Mouse (Mus musculus): ENCODE results near the gene Xndc1. TPM values are rescaled to one million over a fixed set of nuclear protein-coding genes. Genes with fewer than 3 reads are reported as not detected.

Xndc1 gene
- polyA plus RNA-seq, 1 experiment: 33.8 TPM

GRCm38 (mm10) chr7:102104126-102104525 lies 38.8 kb downstream of the Xndc1 start:
- H3K27ac ChIP-seq (ENCODE audit: control insufficient read depth, insufficient read depth, low read depth, low read length, poor library complexity): no peak overlapping the region

GRCm38 (mm10) chr7:102106700-102107141 lies 41.4 kb downstream of the Xndc1 start:
- WGBS: 30% methylated on average over 23 of the region's 23 CpGs
- no peak overlapping the region for H3K4me3 ChIP-seq (replicated peaks; ENCODE audit: control insufficient read depth, low read depth, low read length)

More at GRCm38 (mm10) chr7:102104126-102104525, 38.8 kb downstream of the Xndc1 start:
- no peak for TF ChIP-seq POLR2A (IDR thresholded peaks at IDR 0.05; ENCODE audit: borderline replicate concordance, control insufficient read depth, low read depth, low read length)
- 75% methylated on average over 5 of the region's 5 CpGs for WGBS
- no peak overlapping the region for H3K4me3 ChIP-seq (replicated peaks; ENCODE audit: control insufficient read depth, low read depth, low read length)
- peaks cover 1% of the 10 kb centered on the region for H3K4me1 ChIP-seq (ENCODE audit: control insufficient read depth, insufficient read depth, low read length)

GRCm38 (mm10) chr7:102108206-102108605 lies 42.9 kb downstream of the Xndc1 start:
- TF ChIP-seq POLR2A (IDR thresholded peaks at IDR 0.05; ENCODE audit: borderline replicate concordance, control insufficient read depth, low read depth, low read length) (no peak), CTCF (IDR thresholded peaks at IDR 0.05; ENCODE audit: control insufficient read depth, insufficient read depth, low read length) (no peak)
- Histone ChIP-seq H3K27ac (ENCODE audit: control insufficient read depth, insufficient read depth, low read depth, low read length, poor library complexity) (no peak overlapping the region), H3K4me1 (ENCODE audit: control insufficient read depth, insufficient read depth, low read length) (no peaks in the 10 kb centered on the region), H3K4me3 (replicated peaks; ENCODE audit: control insufficient read depth, low read depth, low read length) (no peak overlapping the region)
- 85% methylated on average over 1 of the region's 1 CpGs for WGBS

More at GRCm38 (mm10) chr7:102106700-102107141, 41.4 kb downstream of the Xndc1 start:
- H3K27ac ChIP-seq (ENCODE audit: control insufficient read depth, insufficient read depth, low read depth, low read length, poor library complexity): no peak overlapping the region
- TF ChIP-seq CTCF (IDR thresholded peaks at IDR 0.05; ENCODE audit: control insufficient read depth, insufficient read depth, low read length): no peak
- TF ChIP-seq POLR2A (IDR thresholded peaks at IDR 0.05; ENCODE audit: borderline replicate concordance, control insufficient read depth, low read depth, low read length): no peak
- H3K4me1 ChIP-seq (ENCODE audit: control insufficient read depth, insufficient read depth, low read length): no peaks in the 10 kb centered on the region

- WGBS: 82% methylated on average over 7 of the region's 7 CpGs
- H3K4me1 ChIP-seq (ENCODE audit: control insufficient read depth, insufficient read depth, low read length): no peaks in the 10 kb centered on the region
- H3K27ac ChIP-seq (ENCODE audit: control insufficient read depth, insufficient read depth, low read depth, low read length, poor library complexity): no peak within 1 kb of the TSS
- no peak within 1 kb of the TSS for H3K4me3 ChIP-seq (replicated peaks; ENCODE audit: control insufficient read depth, low read depth, low read length)
- TF ChIP-seq CTCF (IDR thresholded peaks at IDR 0.05; ENCODE audit: control insufficient read depth, insufficient read depth, low read length) (no peak), POLR2A (IDR thresholded peaks at IDR 0.05; ENCODE audit: borderline replicate concordance, control insufficient read depth, low read depth, low read length) (no peak)
Measured at GRCm38 (mm10) chr7:102109171-102109570, 43.9 kb downstream of the Xndc1 start, which contains the start of gene Art5. Gene Art5 (minus strand): TSS chr7:102109489.

- H3K4me1 ChIP-seq (ENCODE audit: control insufficient read depth, insufficient read depth, low read length): no peaks in the 10 kb centered on the region
- WGBS: 61% methylated on average over 4 of the region's 4 CpGs
- H3K4me3 ChIP-seq (replicated peaks; ENCODE audit: control insufficient read depth, low read depth, low read length): no peak overlapping the region
- TF ChIP-seq POLR2A (IDR thresholded peaks at IDR 0.05; ENCODE audit: borderline replicate concordance, control insufficient read depth, low read depth, low read length) (no peak), CTCF (IDR thresholded peaks at IDR 0.05; ENCODE audit: control insufficient read depth, insufficient read depth, low read length) (no peak)
- no peak overlapping the region for H3K27ac ChIP-seq (ENCODE audit: control insufficient read depth, insufficient read depth, low read depth, low read length, poor library complexity)
Measured at GRCm38 (mm10) chr7:102109746-102110145, 44.4 kb downstream of the Xndc1 start.

GRCm38 (mm10) chr7:102113151-102113729 lies 47.9 kb downstream of the Xndc1 start:
- TF ChIP-seq CTCF (IDR thresholded peaks at IDR 0.05; ENCODE audit: control insufficient read depth, insufficient read depth, low read length) (no peak), POLR2A (IDR thresholded peaks at IDR 0.05; ENCODE audit: borderline replicate concordance, control insufficient read depth, low read depth, low read length) (no peak)
- H3K4me3 ChIP-seq (replicated peaks; ENCODE audit: control insufficient read depth, low read depth, low read length): no peak overlapping the region
- WGBS: 89% methylated on average over 45 of the region's 45 CpGs

GRCm38 (mm10) chr7:102116579-102117331 lies 51.4 kb downstream of the Xndc1 start, which contains the start of gene Chrna10:
Gene Chrna10 (minus strand): TSS chr7:102116828.
- TF ChIP-seq POLR2A (IDR thresholded peaks at IDR 0.05; ENCODE audit: borderline replicate concordance, control insufficient read depth, low read depth, low read length) (no peak), CTCF (IDR thresholded peaks at IDR 0.05; ENCODE audit: control insufficient read depth, insufficient read depth, low read length) (no peak)
- WGBS: 58% methylated on average over 7 of the region's 7 CpGs
- Histone ChIP-seq H3K27ac (ENCODE audit: control insufficient read depth, insufficient read depth, low read depth, low read length, poor library complexity) (no peak within 1 kb of the TSS), H3K4me1 (ENCODE audit: control insufficient read depth, insufficient read depth, low read length) (no peaks in the 10 kb centered on the region), H3K4me3 (replicated peaks; ENCODE audit: control insufficient read depth, low read depth, low read length) (no peak within 1 kb of the TSS)

More at GRCm38 (mm10) chr7:102113151-102113729, 47.9 kb downstream of the Xndc1 start:
- Histone ChIP-seq H3K4me1 (ENCODE audit: control insufficient read depth, insufficient read depth, low read length) (no peaks in the 10 kb centered on the region), H3K27ac (ENCODE audit: control insufficient read depth, insufficient read depth, low read depth, low read length, poor library complexity) (no peak overlapping the region)

GRCm38 (mm10) chr7:102117382-102117781 lies 52.1 kb downstream of the Xndc1 start:
- 71% methylated on average over 6 of the region's 6 CpGs for WGBS

More at GRCm38 (mm10) chr7:102117382-102117781, 52.1 kb downstream of the Xndc1 start:
- Histone ChIP-seq H3K4me1 (ENCODE audit: control insufficient read depth, insufficient read depth, low read length) (no peaks in the 10 kb centered on the region), H3K4me3 (replicated peaks; ENCODE audit: control insufficient read depth, low read depth, low read length) (no peak overlapping the region), H3K27ac (ENCODE audit: control insufficient read depth, insufficient read depth, low read depth, low read length, poor library complexity) (no peak overlapping the region)
- TF ChIP-seq POLR2A (IDR thresholded peaks at IDR 0.05; ENCODE audit: borderline replicate concordance, control insufficient read depth, low read depth, low read length) (no peak), CTCF (IDR thresholded peaks at IDR 0.05; ENCODE audit: control insufficient read depth, insufficient read depth, low read length) (no peak)

All from bone marrow, adult 2 months (tissue).